Mouse (Mus musculus): ENCODE measurements around the gene Ccr3. TPM values are rescaled to one million over a fixed set of nuclear protein-coding genes. Genes with fewer than 3 reads are reported as not detected.

Ccr3 gene
- polyA plus RNA-seq, 1 experiment from 2014 or later = 0.18 TPM

GRCm38 (mm10) chr9:123997719-123998118, 24.1 kb upstream of the Ccr3 start:
- no peak for ATAC-seq (ENCODE audit: insufficient read depth)
- H3K9me3 ChIP-seq (replicated peaks) = no peaks in the 10 kb centered on the region
- no peaks in the 10 kb centered on the region for H3K27me3 ChIP-seq
- H3K9ac ChIP-seq = no peak overlapping the region
- H3K4me2 ChIP-seq = no peak overlapping the region
- no peak overlapping the region for H3K4me3 ChIP-seq (replicated peaks)
- H3K4me1 ChIP-seq (replicated peaks) = peaks cover 11% of the 10 kb centered on the region
- H3K36me3 ChIP-seq (replicated peaks) = no peaks in the 10 kb centered on the region
- 15% methylated on average over 3 of the region's 3 CpGs for WGBS (ENCODE audit: insufficient replicate concordance)
- no peak overlapping the region for H3K27ac ChIP-seq (replicated peaks)

- 64% methylated on average over 2 of the region's 2 CpGs for WGBS (ENCODE audit: insufficient replicate concordance)
- ATAC-seq (ENCODE audit: insufficient read depth) = no peak
These were observed 22.0 kb upstream of the Ccr3 start for GRCm38 (mm10) chr9:123999784-124000183.

GRCm38 (mm10) chr9:124012691-124013090, 9.1 kb upstream of the Ccr3 start:
- Histone ChIP-seq H3K9ac (no peak overlapping the region), H3K27me3 (peaks cover 4% of the 10 kb centered on the region; the same call in 1 of the 2 replicates), H3K4me1 (replicated peaks) (peaks cover 16% of the 10 kb centered on the region), H3K27ac (replicated peaks) (no peak overlapping the region), H3K4me3 (replicated peaks) (no peak overlapping the region), H3K9me3 (replicated peaks) (no peaks in the 10 kb centered on the region), H3K36me3 (replicated peaks) (no peaks in the 10 kb centered on the region), H3K4me2 (no peak overlapping the region)
- WGBS (ENCODE audit: insufficient replicate concordance) = 51% methylated on average over 2 of the region's 2 CpGs
- no peak for ATAC-seq (ENCODE audit: insufficient read depth)

More at GRCm38 (mm10) chr9:123999784-124000183, 22.0 kb upstream of the Ccr3 start:
- no peak overlapping the region for H3K4me2 ChIP-seq
- no peak overlapping the region for H3K9ac ChIP-seq
- H3K9me3 ChIP-seq (replicated peaks) = no peaks in the 10 kb centered on the region
- no peaks in the 10 kb centered on the region for H3K36me3 ChIP-seq (replicated peaks)
- H3K27me3 ChIP-seq = no peaks in the 10 kb centered on the region
- peaks cover 11% of the 10 kb centered on the region for H3K4me1 ChIP-seq (replicated peaks)
- no peak overlapping the region for H3K4me3 ChIP-seq (replicated peaks)
- H3K27ac ChIP-seq (replicated peaks) = no peak overlapping the region

GRCm38 (mm10) chr9:124013270-124013669, 8.5 kb upstream of the Ccr3 start:
- 47% methylated on average over 3 of the region's 3 CpGs for WGBS (ENCODE audit: insufficient replicate concordance)
- H3K9ac ChIP-seq = no peak overlapping the region
- no peak for ATAC-seq (ENCODE audit: insufficient read depth)
- no peak overlapping the region for H3K4me2 ChIP-seq
- no peak overlapping the region for H3K4me3 ChIP-seq (replicated peaks)
- H3K27me3 ChIP-seq = peaks cover 6% of the 10 kb centered on the region; the same call in 1 of the 2 replicates
- H3K4me1 ChIP-seq (replicated peaks) = peaks cover 16% of the 10 kb centered on the region
- no peaks in the 10 kb centered on the region for H3K36me3 ChIP-seq (replicated peaks)
- H3K27ac ChIP-seq (replicated peaks) = no peak overlapping the region
- H3K9me3 ChIP-seq (replicated peaks) = no peaks in the 10 kb centered on the region

GRCm38 (mm10) chr9:124014985-124015652, 6.7 kb upstream of the Ccr3 start:
- no peak overlapping the region for H3K4me2 ChIP-seq
- no peaks in the 10 kb centered on the region for H3K9me3 ChIP-seq (replicated peaks)
- H3K4me1 ChIP-seq (replicated peaks) = peaks cover 16% of the 10 kb centered on the region
- WGBS (ENCODE audit: insufficient replicate concordance) = 32% methylated on average over 2 of the region's 2 CpGs
- H3K36me3 ChIP-seq (replicated peaks) = no peaks in the 10 kb centered on the region
- no peak overlapping the region for H3K9ac ChIP-seq
- no peak overlapping the region for H3K27ac ChIP-seq (replicated peaks)
- peak; percentile 70 for ATAC-seq (ENCODE audit: insufficient read depth)
- peaks cover 11% of the 10 kb centered on the region; the same call in 1 of the 2 replicates for H3K27me3 ChIP-seq
- no peak overlapping the region for H3K4me3 ChIP-seq (replicated peaks)

- no peak overlapping the region for H3K4me3 ChIP-seq (replicated peaks)
- peaks cover 11% of the 10 kb centered on the region; the same call in 1 of the 2 replicates for H3K27me3 ChIP-seq
- H3K9me3 ChIP-seq (replicated peaks) = no peaks in the 10 kb centered on the region
- H3K36me3 ChIP-seq (replicated peaks) = no peaks in the 10 kb centered on the region
- no peak overlapping the region for H3K27ac ChIP-seq (replicated peaks)
- H3K4me1 ChIP-seq (replicated peaks) = peaks cover 16% of the 10 kb centered on the region
- no peak overlapping the region for H3K9ac ChIP-seq
- H3K4me2 ChIP-seq = no peak overlapping the region
- ATAC-seq (ENCODE audit: insufficient read depth) = no peak; the same call in 1 of the 2 replicates
- WGBS (ENCODE audit: insufficient replicate concordance) = 25% methylated on average over 2 of the region's 2 CpGs
These were observed 5.7 kb upstream of the Ccr3 start for GRCm38 (mm10) chr9:124016048-124016447.

- H3K9me3 ChIP-seq (replicated peaks) = no peaks in the 10 kb centered on the region
- H3K4me3 ChIP-seq (replicated peaks) = no peak overlapping the region
- peaks cover 12% of the 10 kb centered on the region for H3K4me1 ChIP-seq (replicated peaks)
- no peak for ATAC-seq (ENCODE audit: insufficient read depth)
- WGBS (ENCODE audit: insufficient replicate concordance) = 59% methylated on average over 3 of the region's 3 CpGs
- no peak overlapping the region for H3K27ac ChIP-seq (replicated peaks)
- H3K4me2 ChIP-seq = no peak overlapping the region
- H3K27me3 ChIP-seq = peaks cover 7% of the 10 kb centered on the region; the same call in 1 of the 2 replicates
- H3K36me3 ChIP-seq (replicated peaks) = no peaks in the 10 kb centered on the region
- no peak overlapping the region for H3K9ac ChIP-seq
These were observed 1.9 kb upstream of the Ccr3 start for GRCm38 (mm10) chr9:124019887-124020286.

GRCm38 (mm10) chr9:124033345-124033744, 11.6 kb downstream of the Ccr3 start:
- Histone ChIP-seq H3K9ac (no peak overlapping the region), H3K9me3 (replicated peaks) (no peaks in the 10 kb centered on the region), H3K4me1 (replicated peaks) (peaks cover 17% of the 10 kb centered on the region), H3K4me2 (no peak overlapping the region), H3K36me3 (replicated peaks) (no peaks in the 10 kb centered on the region), H3K27ac (replicated peaks) (no peak overlapping the region), H3K27me3 (no peaks in the 10 kb centered on the region), H3K4me3 (replicated peaks) (no peak overlapping the region)
- WGBS (ENCODE audit: insufficient replicate concordance) = 62% methylated on average over 1 of the region's 1 CpGs
- ATAC-seq (ENCODE audit: insufficient read depth) = no peak

- no peak overlapping the region for H3K4me3 ChIP-seq (replicated peaks)
- peak; percentile 72 for ATAC-seq (ENCODE audit: insufficient read depth)
- H3K27me3 ChIP-seq = no peaks in the 10 kb centered on the region
- no peaks in the 10 kb centered on the region for H3K9me3 ChIP-seq (replicated peaks)
- H3K36me3 ChIP-seq (replicated peaks) = no peaks in the 10 kb centered on the region
- H3K4me1 ChIP-seq (replicated peaks) = peaks cover 22% of the 10 kb centered on the region
- 5% methylated on average over 4 of the region's 4 CpGs for WGBS (ENCODE audit: insufficient replicate concordance)
- no peak overlapping the region for H3K9ac ChIP-seq
- no peak overlapping the region for H3K4me2 ChIP-seq
- peak overlapping the region; percentile 49; the same call in 1 of the 2 replicates for H3K27ac ChIP-seq (replicated peaks)
These were observed 15.9 kb downstream of the Ccr3 start for GRCm38 (mm10) chr9:124037707-124038106.

- WGBS (ENCODE audit: insufficient replicate concordance) = 6% methylated on average over 2 of the region's 2 CpGs
- H3K36me3 ChIP-seq (replicated peaks) = no peaks in the 10 kb centered on the region
- 0 out of 2 replicates have a peak overlapping the region, but pooled peaks have one; percentile 49 for H3K27ac ChIP-seq (replicated peaks)
- peak; percentile 27 for ATAC-seq (ENCODE audit: insufficient read depth)
- no peak overlapping the region for H3K4me2 ChIP-seq
- peaks cover 22% of the 10 kb centered on the region for H3K4me1 ChIP-seq (replicated peaks)
- no peaks in the 10 kb centered on the region for H3K9me3 ChIP-seq (replicated peaks)
- no peaks in the 10 kb centered on the region for H3K27me3 ChIP-seq
- no peak overlapping the region for H3K4me3 ChIP-seq (replicated peaks)
- no peak overlapping the region for H3K9ac ChIP-seq
These were observed 16.4 kb downstream of the Ccr3 start for GRCm38 (mm10) chr9:124038158-124038582.

GRCm38 (mm10) chr9:124038949-124039348, 17.2 kb downstream of the Ccr3 start:
- no peak overlapping the region for H3K9ac ChIP-seq
- 27% methylated on average over 5 of the region's 5 CpGs for WGBS (ENCODE audit: insufficient replicate concordance)
- no peak overlapping the region for H3K27ac ChIP-seq (replicated peaks)
- H3K36me3 ChIP-seq (replicated peaks) = no peaks in the 10 kb centered on the region
- H3K9me3 ChIP-seq (replicated peaks) = no peaks in the 10 kb centered on the region
- no peak overlapping the region for H3K4me3 ChIP-seq (replicated peaks)
- no peak overlapping the region for H3K4me2 ChIP-seq
- no peak for ATAC-seq (ENCODE audit: insufficient read depth)
- H3K4me1 ChIP-seq (replicated peaks) = peaks cover 22% of the 10 kb centered on the region
- no peaks in the 10 kb centered on the region for H3K27me3 ChIP-seq
